Mouse (Mus musculus) limb, embryonic 12.5 days (tissue): ENCODE data around the gene Bicc1. TPM values are rescaled to one million over a fixed set of nuclear protein-coding genes. Genes with fewer than 3 reads are reported as not detected.

Source experiments
- ATAC-seq: fragments of 200-750 bp; cut with Nextera tagmentation; 2 replicates; pipeline ENCODE4 v1.8.0; 2017; ENCODE audit warnings: low read depth, moderate TSS enrichment; ENCODE audit not compliant: insufficient number of reproducible peaks, insufficient read depth, low FRiP score, low TSS enrichment
- H3K27ac ChIP-seq: fragments of 300-500 bp; sonication (generic); 2 replicates; pipeline ENCODE4 v1.5.1; 2016; ENCODE audit warnings: mild to moderate bottlenecking, moderate library complexity
- H3K27me3 ChIP-seq: fragments of 300-500 bp; sonication (generic); 2 replicates; pipeline ENCODE4 v1.6.1; 2016; ENCODE audit warnings: mild to moderate bottlenecking, moderate library complexity
- H3K36me3 ChIP-seq: fragments of 300-500 bp; sonication (generic); 2 replicates; pipeline ENCODE4 v1.6.1; 2016; ENCODE audit warnings: mild to moderate bottlenecking, moderate library complexity
- H3K4me1 ChIP-seq: fragments of 300-500 bp; sonication (generic); replicated peaks from 2 replicates; pipeline ENCODE4 v1.6.1; 2016
- H3K4me2 ChIP-seq: fragments of 300-500 bp; sonication (generic); 2 replicates; pipeline ENCODE4 v1.6.1; 2016; ENCODE audit warnings: mild to moderate bottlenecking, moderate library complexity
- H3K4me3 ChIP-seq: fragments of 300-500 bp; sonication (generic); replicated peaks from 2 replicates; pipeline ENCODE4 v1.5.1; 2016; ENCODE audit warnings: mild to moderate bottlenecking
- H3K9ac ChIP-seq: fragments of 300-500 bp; sonication (generic); replicated peaks from 2 replicates; pipeline ENCODE4 v1.6.1; 2016; ENCODE audit warnings: mild to moderate bottlenecking, moderate library complexity
- H3K9me3 ChIP-seq: fragments of 300-500 bp; sonication (generic); 2 replicates; pipeline ENCODE4 v1.6.1; 2016; ENCODE audit warnings: mild to moderate bottlenecking, moderate library complexity
- WGBS: fragments of 180-500 bp; shearing (Covaris S2); methylation state at CpG from one replicate; pipeline ENCODE4 v1.1.7; 2016; 5-methylcytosine and 5-hydroxymethylcytosine counted together
- polyA plus RNA-seq: library from polyadenylated mRNA; unstranded; fragments of >200 nt; fragmentation: Nextera tagmentation; extraction: Ambion mirVana; gene quantifications from 2 replicates; pipeline ENCODE4 v1.2.1, GENCODE M21; 2016

Gene Bicc1
- polyA plus RNA-seq, 1 experiment from 2014 or later: 15.6 TPM

DNA sequence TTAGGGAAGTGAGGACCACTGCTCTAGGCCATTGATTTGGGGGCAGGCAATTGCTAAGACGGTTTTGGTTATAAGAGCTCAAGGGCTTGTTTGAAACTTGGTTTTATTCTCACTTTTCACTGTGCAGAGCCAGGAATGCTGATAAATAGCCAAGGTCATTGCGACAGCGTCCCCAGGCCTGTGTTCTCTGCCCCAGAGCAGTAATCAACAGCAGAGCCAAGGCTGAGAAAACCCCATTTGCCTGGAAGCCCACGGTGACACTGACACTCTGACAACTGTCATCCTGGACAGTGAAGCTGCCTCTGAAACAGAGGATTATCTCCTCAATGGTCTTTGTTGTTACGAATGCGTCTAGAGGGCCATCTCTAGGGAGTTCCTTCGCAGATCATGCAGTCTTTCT lies 255.6 kb downstream of the Bicc1 start:
- Histone ChIP-seq H3K27ac (no peak overlapping the region), H3K4me3 (no peak overlapping the region), H3K4me1 (no peaks in the 10 kb centered on the region), H3K36me3 (no peaks in the 10 kb centered on the region), H3K9ac (no peak overlapping the region), H3K4me2 (no peak overlapping the region), H3K27me3 (no peaks in the 10 kb centered on the region), H3K9me3 (no peaks in the 10 kb centered on the region)
- WGBS: 71% methylated on average over 7 of the region's 7 CpGs
- ATAC-seq: no peak

DNA sequence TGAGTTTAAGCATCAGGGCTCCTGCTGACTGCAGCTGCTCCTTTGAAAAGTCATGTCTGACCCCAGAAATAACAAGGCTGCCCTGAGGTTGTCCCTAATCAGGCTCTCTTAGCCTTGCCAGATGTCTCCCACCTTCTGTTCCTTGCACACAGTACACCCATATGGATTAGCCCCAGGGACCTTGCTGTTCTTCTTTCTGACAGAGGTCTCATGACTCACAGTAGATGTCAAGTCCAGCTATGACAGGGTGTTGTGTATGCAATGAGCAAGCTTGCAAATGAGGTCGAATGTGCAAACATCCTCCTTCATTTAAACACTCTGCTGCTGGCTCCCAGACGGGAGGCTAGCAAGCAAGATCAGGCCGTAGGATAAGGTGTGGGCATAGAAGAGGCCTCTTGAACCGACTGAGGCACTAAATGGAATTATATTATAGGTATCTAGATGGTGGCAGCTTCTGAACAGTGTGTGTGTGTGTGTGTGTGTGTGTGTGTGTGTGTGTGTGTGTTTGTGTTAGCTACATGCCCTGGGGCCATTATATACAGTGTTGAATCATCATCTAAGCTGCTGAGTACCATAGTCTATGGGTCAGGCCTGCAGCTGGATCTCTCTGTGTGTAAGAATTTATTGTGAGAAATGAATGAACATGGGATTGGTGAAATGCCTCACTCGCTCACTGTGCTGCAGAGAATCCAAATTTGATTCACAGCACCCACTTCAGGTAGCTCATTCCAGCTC lies 256.6 kb downstream of the Bicc1 start:
- no peaks in the 10 kb centered on the region for H3K9me3 ChIP-seq
- WGBS: 61% methylated on average over 5 of the region's 5 CpGs
- no peaks in the 10 kb centered on the region for H3K36me3 ChIP-seq
- ATAC-seq: no peak
- no peak overlapping the region for H3K4me3 ChIP-seq
- no peaks in the 10 kb centered on the region for H3K4me1 ChIP-seq
- H3K4me2 ChIP-seq: no peak overlapping the region
- H3K9ac ChIP-seq: no peak overlapping the region
- H3K27me3 ChIP-seq: no peaks in the 10 kb centered on the region
- no peak overlapping the region for H3K27ac ChIP-seq

DNA sequence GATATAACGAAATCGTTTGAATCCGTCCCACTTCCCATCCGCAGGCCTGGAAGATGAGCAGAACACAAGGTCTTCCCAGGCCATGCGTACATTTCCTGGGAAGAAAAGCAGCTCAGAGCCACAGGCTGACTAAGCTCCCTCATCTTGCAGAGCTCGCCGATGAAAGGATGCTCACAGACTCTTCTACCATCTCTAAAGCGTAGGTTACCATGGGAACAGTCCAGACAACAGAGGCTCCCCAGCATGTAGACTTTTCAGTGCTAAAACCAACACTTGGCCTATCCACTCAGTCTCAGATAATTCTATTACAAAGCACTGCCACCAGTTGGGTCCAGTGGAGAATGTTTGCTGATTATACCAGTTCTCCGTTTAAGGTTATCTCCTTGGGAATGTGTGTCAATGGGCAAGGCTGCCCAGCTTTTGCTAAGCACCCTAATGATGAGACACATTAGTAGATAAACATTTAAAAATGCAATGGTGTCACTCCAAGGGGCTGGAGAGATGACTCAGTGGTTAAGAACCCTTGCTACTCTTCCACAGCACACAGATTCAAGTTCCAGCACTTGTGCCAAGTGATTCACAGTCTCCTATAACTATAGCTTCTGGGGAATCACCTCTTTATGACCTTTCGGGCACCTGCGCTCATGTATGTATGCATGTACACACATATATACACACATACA lies 258.2 kb downstream of the Bicc1 start:
- Histone ChIP-seq H3K4me2 (no peak overlapping the region), H3K27me3 (no peaks in the 10 kb centered on the region), H3K4me3 (no peak overlapping the region), H3K27ac (no peak overlapping the region), H3K36me3 (no peaks in the 10 kb centered on the region), H3K9me3 (no peaks in the 10 kb centered on the region), H3K9ac (no peak overlapping the region), H3K4me1 (no peaks in the 10 kb centered on the region)
- WGBS: 88% methylated on average over 11 of the region's 11 CpGs
- ATAC-seq: no peak

DNA sequence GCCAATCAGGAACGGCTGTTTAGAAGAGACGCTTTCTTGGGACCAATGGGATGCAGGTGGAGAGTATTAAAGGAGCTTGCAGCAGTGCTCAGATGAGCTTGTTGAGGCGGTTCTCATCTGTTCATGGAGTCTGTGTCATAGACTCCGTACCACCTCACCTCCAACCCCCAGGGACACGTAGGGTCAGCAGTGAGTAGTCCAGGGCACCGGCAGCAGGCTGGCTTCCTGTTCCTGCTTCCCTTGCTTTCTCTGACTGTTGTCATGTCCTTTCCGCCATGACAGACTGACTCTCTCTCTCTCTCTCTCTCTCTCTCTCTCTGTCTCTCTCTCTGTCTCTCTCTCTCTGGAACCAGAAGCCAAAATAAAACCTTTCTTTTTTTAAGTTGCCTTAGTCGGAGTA lies 263.6 kb downstream of the Bicc1 start:
- Histone ChIP-seq H3K27me3 (no peaks in the 10 kb centered on the region), H3K4me1 (no peaks in the 10 kb centered on the region), H3K36me3 (no peaks in the 10 kb centered on the region), H3K27ac (no peak overlapping the region), H3K9ac (no peak overlapping the region), H3K9me3 (no peaks in the 10 kb centered on the region), H3K4me3 (no peak overlapping the region), H3K4me2 (no peak overlapping the region)
- WGBS: 83% methylated on average over 8 of the region's 8 CpGs
- no peak for ATAC-seq

DNA sequence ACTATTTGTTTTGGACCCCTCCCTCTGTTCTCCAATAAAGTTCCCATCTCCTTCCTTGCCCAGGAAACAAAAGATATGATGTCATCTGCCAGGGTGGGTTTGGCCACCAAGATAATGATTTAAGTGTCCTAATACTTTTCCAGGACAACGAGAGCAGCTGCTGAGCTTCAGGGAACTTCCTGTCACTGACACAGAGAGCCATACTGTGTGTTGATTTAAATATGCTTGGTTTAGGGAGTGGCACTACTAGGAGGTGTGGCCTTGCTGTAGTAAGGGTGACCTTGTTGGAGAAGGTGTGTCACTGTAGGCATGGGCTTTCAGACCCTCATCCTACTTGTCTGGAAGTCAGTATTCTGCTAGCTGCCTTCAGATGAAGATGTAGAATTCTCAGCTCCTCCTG lies 281.5 kb downstream of the Bicc1 start:
- H3K36me3 ChIP-seq: no peaks in the 10 kb centered on the region
- H3K4me3 ChIP-seq: no peak overlapping the region
- no peak for ATAC-seq
- H3K27me3 ChIP-seq: no peaks in the 10 kb centered on the region
- H3K27ac ChIP-seq: no peak overlapping the region
- no peaks in the 10 kb centered on the region for H3K9me3 ChIP-seq
- 0 out of 2 replicates have a peak, but pooled peaks cover 8% of the 10 kb centered on the region for H3K4me1 ChIP-seq
- WGBS: 74% methylated on average over 1 of the region's 1 CpGs
- no peak overlapping the region for H3K9ac ChIP-seq
- H3K4me2 ChIP-seq: no peak overlapping the region

DNA sequence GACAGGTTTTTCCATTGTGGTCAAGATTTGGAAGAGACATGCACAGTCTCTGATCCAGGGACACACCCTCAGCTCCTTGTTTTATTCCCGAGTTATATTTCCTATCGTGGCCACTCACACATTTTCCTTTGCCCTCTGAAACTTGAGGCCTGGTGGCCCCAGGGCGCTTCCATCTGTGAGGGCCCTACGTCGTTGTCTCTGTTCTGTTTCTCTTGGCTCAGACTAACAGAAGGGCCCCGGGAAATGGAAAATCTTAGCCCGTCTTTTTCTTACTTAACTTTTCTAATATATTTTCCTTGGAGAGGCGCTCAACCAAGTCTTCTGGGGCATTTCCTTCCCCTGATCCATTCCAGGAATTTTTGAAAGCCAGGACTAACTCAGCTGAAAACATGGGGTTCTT lies 281.9 kb downstream of the Bicc1 start:
- ATAC-seq: no peak
- Histone ChIP-seq H3K9ac (no peak overlapping the region), H3K4me3 (no peak overlapping the region), H3K4me2 (no peak overlapping the region), H3K36me3 (no peaks in the 10 kb centered on the region), H3K4me1 (0 out of 2 replicates have a peak, but pooled peaks cover 8% of the 10 kb centered on the region), H3K27me3 (no peaks in the 10 kb centered on the region), H3K9me3 (no peaks in the 10 kb centered on the region), H3K27ac (no peak overlapping the region)
- WGBS: 73% methylated on average over 8 of the region's 8 CpGs

DNA sequence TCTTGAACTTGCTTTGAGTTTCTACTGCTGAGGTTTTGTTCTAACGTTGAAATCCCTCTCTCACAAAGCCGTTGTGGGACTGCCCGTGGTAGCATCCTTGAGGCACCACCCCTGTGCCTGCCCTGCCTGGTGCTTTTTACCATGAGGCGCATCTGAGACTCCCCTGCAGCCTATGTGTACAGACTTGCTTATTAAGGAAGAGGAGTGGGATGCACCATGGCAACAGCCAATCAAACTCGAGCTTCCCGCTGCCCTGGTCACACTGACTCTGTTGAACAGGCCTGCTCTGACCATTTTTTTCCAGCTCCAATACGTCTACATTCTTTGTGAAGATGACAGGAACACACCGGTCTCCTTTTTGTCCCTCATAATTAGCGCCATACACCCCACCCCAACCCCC lies 283.0 kb downstream of the Bicc1 start:
- 89% methylated on average over 9 of the region's 9 CpGs for WGBS
- no peak overlapping the region for H3K4me3 ChIP-seq
- no peaks in the 10 kb centered on the region for H3K36me3 ChIP-seq
- no peak for ATAC-seq
- no peak overlapping the region for H3K9ac ChIP-seq
- H3K4me2 ChIP-seq: no peak overlapping the region
- no peaks in the 10 kb centered on the region for H3K27me3 ChIP-seq
- no peaks in the 10 kb centered on the region for H3K9me3 ChIP-seq
- H3K27ac ChIP-seq: no peak overlapping the region
- 0 out of 2 replicates have a peak, but pooled peaks cover 8% of the 10 kb centered on the region for H3K4me1 ChIP-seq

DNA sequence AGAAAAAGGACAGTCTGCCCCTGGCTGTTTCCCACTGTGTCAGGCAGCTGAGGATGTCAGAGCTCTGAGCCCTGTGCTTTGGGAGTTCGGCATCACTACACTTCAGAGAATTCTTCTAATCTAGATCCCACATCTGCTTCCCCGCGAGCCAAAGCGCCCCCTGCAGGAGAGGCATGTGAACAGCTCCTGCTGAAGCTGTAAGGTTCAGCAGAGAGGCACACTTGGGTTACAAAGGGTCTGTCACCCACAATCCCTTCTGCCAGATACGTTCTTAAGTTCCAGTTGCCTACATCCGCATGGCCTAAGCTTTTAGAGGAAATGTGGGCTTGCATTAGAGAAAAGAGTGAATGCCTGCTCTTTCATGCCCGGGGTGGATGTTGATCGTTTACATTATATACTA lies 283.4 kb downstream of the Bicc1 start:
- H3K9ac ChIP-seq: no peak overlapping the region
- H3K4me3 ChIP-seq: no peak overlapping the region
- H3K4me2 ChIP-seq: no peak overlapping the region
- H3K36me3 ChIP-seq: no peaks in the 10 kb centered on the region
- ATAC-seq: no peak
- no peak overlapping the region for H3K27ac ChIP-seq
- no peaks in the 10 kb centered on the region for H3K9me3 ChIP-seq
- H3K4me1 ChIP-seq: 0 out of 2 replicates have a peak, but pooled peaks cover 8% of the 10 kb centered on the region
- H3K27me3 ChIP-seq: no peaks in the 10 kb centered on the region
- 76% methylated on average over 8 of the region's 8 CpGs for WGBS

DNA sequence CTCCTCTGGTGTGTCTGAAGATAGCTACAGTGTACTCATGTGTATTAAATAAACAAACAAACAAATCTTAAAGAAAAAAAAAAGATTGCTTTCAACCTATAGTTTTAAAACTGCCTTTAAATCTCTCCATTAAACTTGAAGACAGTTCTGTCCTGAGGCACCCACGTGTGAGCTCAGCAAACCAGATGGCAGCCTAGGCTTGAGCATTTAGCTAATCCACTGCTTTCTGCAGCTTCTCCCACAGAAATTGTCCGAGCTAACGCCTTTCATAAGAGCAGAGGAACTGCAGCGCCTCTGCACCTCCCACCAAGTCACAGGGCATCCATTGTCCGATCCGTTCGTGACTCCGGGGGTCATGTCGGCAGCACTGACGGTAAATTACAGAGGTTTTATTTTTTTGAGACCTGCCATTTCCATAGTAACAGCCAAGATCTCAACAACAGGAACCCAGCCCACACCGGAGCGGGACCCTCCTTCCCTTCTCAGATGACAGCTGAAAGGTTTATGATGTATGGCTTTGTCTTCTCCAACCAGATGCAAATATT lies 284.4 kb downstream of the Bicc1 start:
- no peak overlapping the region for H3K27ac ChIP-seq
- 55% methylated on average over 12 of the region's 12 CpGs for WGBS

More for the DNA sequence above, 284.4 kb downstream of the Bicc1 start:
- Histone ChIP-seq H3K27me3 (no peaks in the 10 kb centered on the region), H3K9ac (no peak overlapping the region), H3K4me2 (no peak overlapping the region), H3K4me3 (no peak overlapping the region), H3K4me1 (0 out of 2 replicates have a peak, but pooled peaks cover 8% of the 10 kb centered on the region), H3K36me3 (no peaks in the 10 kb centered on the region), H3K9me3 (no peaks in the 10 kb centered on the region)
- ATAC-seq: no peak
